Mouse (Mus musculus) liver, embryonic 14.5 days (tissue): ENCODE measurements at regions not wholly inside any gene's neighbourhood (a gene's known extent, or its start where the extent isn't known, plus 50 kb on each side); places are given as distances from the start of the nearest gene placed in this dataset.

ENCODE experiments used
- CTCF ChIP-seq: IDR thresholded peaks from 2 replicates; pipeline ENCODE4 v1.5.1; 2016; ENCODE audit warnings: antibody characterized with exemption, low read depth, control low read depth
- EP300 ChIP-seq: IDR thresholded peaks from 2 replicates; pipeline ENCODE4 v1.6.1; 2016; ENCODE audit warnings: antibody characterized with exemption, low read depth

DNA sequence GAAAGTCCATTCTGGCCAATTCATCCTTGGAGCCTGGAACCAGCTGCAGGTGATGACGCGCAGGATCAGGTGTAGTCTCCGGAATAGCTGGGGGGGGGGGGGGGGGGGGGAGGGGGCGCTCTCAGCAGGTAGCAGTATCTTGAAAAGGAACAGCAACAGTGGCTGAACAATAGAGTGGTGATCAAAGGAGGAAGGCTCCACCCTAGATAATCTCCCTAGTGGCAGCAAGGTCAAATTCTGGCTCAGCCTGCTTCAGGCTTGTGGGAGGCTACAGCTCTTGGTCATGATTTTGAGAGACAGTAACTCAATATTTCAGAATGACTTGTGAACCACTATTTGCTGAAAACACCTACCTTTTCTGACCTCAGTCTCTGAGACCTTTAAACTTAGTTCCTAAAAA lies 275.5 kb downstream of the Adgrg6 start:
- TF ChIP-seq CTCF (no peak), EP300 (no peak)
